Mouse (Mus musculus): ENCODE results near the gene Pdp2. TPM values are rescaled to one million over a fixed set of nuclear protein-coding genes. Genes with fewer than 3 reads are reported as not detected.

Gene Pdp2
- 12.7 and 13.3 TPM in 2 replicates for polyA plus RNA-seq (2016; fragmentation: Nextera tagmentation; extraction: Ambion mirVana)

GRCm38 (mm10) chr8:104591133-104591834, at the start of gene Pdp2:
TSS of gene Pdp2 (plus strand) at chr8:104591451.
- Histone ChIP-seq H3K36me3 (peaks cover 30% of the 10 kb centered on the region), H3K9me3 (no peaks in the 10 kb centered on the region), H3K4me3 (peak within 1 kb of the TSS; percentile 84), H3K27ac (peak within 1 kb of the TSS; percentile 93), H3K27me3 (ENCODE audit: insufficient read depth, poor library complexity, severe bottlenecking) (no peaks in the 10 kb centered on the region), H3K4me1 (replicated peaks) (peaks cover 17% of the 10 kb centered on the region)
- WGBS, result under 1% methylated on average over 44 of the region's 44 CpGs
- DNase-seq (ENCODE audit: low spot score), result peak; percentile 90

GRCm38 (mm10) chr8:104541515-104541880, 49.8 kb upstream of the Pdp2 start:
- Histone ChIP-seq H3K9me3 (no peaks in the 10 kb centered on the region), H3K27ac (no peak overlapping the region), H3K36me3 (no peaks in the 10 kb centered on the region), H3K4me1 (replicated peaks) (peaks cover 19% of the 10 kb centered on the region), H3K4me3 (peak overlapping the region; percentile 71), H3K27me3 (ENCODE audit: insufficient read depth, poor library complexity, severe bottlenecking) (peaks cover 78% of the 10 kb centered on the region)
- no peak for DNase-seq (ENCODE audit: low spot score)
- WGBS, result 15% methylated on average over 8 of the region's 8 CpGs

GRCm38 (mm10) chr8:104542160-104542559, 49.1 kb upstream of the Pdp2 start:
- Histone ChIP-seq H3K4me1 (replicated peaks) (peaks cover 19% of the 10 kb centered on the region), H3K4me3 (no peak overlapping the region), H3K27me3 (ENCODE audit: insufficient read depth, poor library complexity, severe bottlenecking) (peaks cover 75% of the 10 kb centered on the region), H3K9me3 (no peaks in the 10 kb centered on the region), H3K27ac (no peak overlapping the region), H3K36me3 (no peaks in the 10 kb centered on the region)
- 9% methylated on average over 11 of the region's 11 CpGs for WGBS
- DNase-seq (ENCODE audit: low spot score), result no peak

- 87% methylated on average over 8 of the region's 8 CpGs for WGBS
- H3K36me3 ChIP-seq, result no peaks in the 10 kb centered on the region
- no peaks in the 10 kb centered on the region for H3K9me3 ChIP-seq
- no peak overlapping the region for H3K27ac ChIP-seq
- peaks cover 19% of the 10 kb centered on the region for H3K4me1 ChIP-seq (replicated peaks)
- H3K4me3 ChIP-seq, result no peak overlapping the region
- H3K27me3 ChIP-seq (ENCODE audit: insufficient read depth, poor library complexity, severe bottlenecking), result peaks cover 61% of the 10 kb centered on the region
- no peak for DNase-seq (ENCODE audit: low spot score)
These were observed 47.7 kb upstream of the Pdp2 start for GRCm38 (mm10) chr8:104543440-104544045.

GRCm38 (mm10) chr8:104555191-104555590, 36.1 kb upstream of the Pdp2 start:
- DNase-seq (ENCODE audit: low spot score), result no peak
- Histone ChIP-seq H3K27ac (no peak overlapping the region), H3K4me3 (no peak overlapping the region), H3K36me3 (no peaks in the 10 kb centered on the region), H3K9me3 (no peaks in the 10 kb centered on the region), H3K4me1 (replicated peaks) (peaks cover 9% of the 10 kb centered on the region), H3K27me3 (ENCODE audit: insufficient read depth, poor library complexity, severe bottlenecking) (no peaks in the 10 kb centered on the region; the same call in 1 of the 2 replicates)
- 82% methylated on average over 4 of the region's 4 CpGs for WGBS

GRCm38 (mm10) chr8:104557226-104557625, 34.0 kb upstream of the Pdp2 start:
- no peak for DNase-seq (ENCODE audit: low spot score)
- no peaks in the 10 kb centered on the region for H3K9me3 ChIP-seq
- H3K4me3 ChIP-seq, result no peak overlapping the region
- WGBS, result 89% methylated on average over 7 of the region's 7 CpGs
- H3K36me3 ChIP-seq, result no peaks in the 10 kb centered on the region
- H3K27me3 ChIP-seq (ENCODE audit: insufficient read depth, poor library complexity, severe bottlenecking), result no peaks in the 10 kb centered on the region; the same call in 1 of the 2 replicates
- H3K4me1 ChIP-seq (replicated peaks), result no peaks in the 10 kb centered on the region
- no peak overlapping the region for H3K27ac ChIP-seq

GRCm38 (mm10) chr8:104560731-104561130, 30.5 kb upstream of the Pdp2 start:
- no peaks in the 10 kb centered on the region for H3K4me1 ChIP-seq (replicated peaks)
- H3K4me3 ChIP-seq, result no peak overlapping the region
- no peak for DNase-seq (ENCODE audit: low spot score)

GRCm38 (mm10) chr8:104564633-104565456, 26.4 kb upstream of the Pdp2 start:
- DNase-seq (ENCODE audit: low spot score), result peak; percentile 86
- Histone ChIP-seq H3K9me3 (no peaks in the 10 kb centered on the region), H3K4me1 (replicated peaks) (no peaks in the 10 kb centered on the region), H3K36me3 (no peaks in the 10 kb centered on the region), H3K4me3 (no peak overlapping the region), H3K27me3 (ENCODE audit: insufficient read depth, poor library complexity, severe bottlenecking) (no peaks in the 10 kb centered on the region), H3K27ac (no peak overlapping the region)
- WGBS, result 25% methylated on average over 22 of the region's 22 CpGs

More at GRCm38 (mm10) chr8:104560731-104561130, 30.5 kb upstream of the Pdp2 start:
- no peak overlapping the region for H3K27ac ChIP-seq
- H3K36me3 ChIP-seq, result no peaks in the 10 kb centered on the region
- no peaks in the 10 kb centered on the region for H3K27me3 ChIP-seq (ENCODE audit: insufficient read depth, poor library complexity, severe bottlenecking)
- no peaks in the 10 kb centered on the region for H3K9me3 ChIP-seq

- Histone ChIP-seq H3K4me3 (no peak overlapping the region), H3K36me3 (no peaks in the 10 kb centered on the region), H3K27me3 (ENCODE audit: insufficient read depth, poor library complexity, severe bottlenecking) (no peaks in the 10 kb centered on the region), H3K9me3 (no peaks in the 10 kb centered on the region), H3K4me1 (replicated peaks) (peaks cover under 1% of the 10 kb centered on the region; the same call in 1 of the 2 replicates), H3K27ac (no peak overlapping the region)
- 94% methylated on average over 5 of the region's 5 CpGs for WGBS
- DNase-seq (ENCODE audit: low spot score), result no peak
These were observed 25.8 kb upstream of the Pdp2 start for GRCm38 (mm10) chr8:104565457-104565798.

GRCm38 (mm10) chr8:104569559-104569958, 21.7 kb upstream of the Pdp2 start:
- H3K9me3 ChIP-seq, result no peaks in the 10 kb centered on the region
- DNase-seq (ENCODE audit: low spot score), result no peak
- no peak overlapping the region for H3K4me3 ChIP-seq
- 45% methylated on average over 1 of the region's 1 CpGs for WGBS
- no peaks in the 10 kb centered on the region for H3K36me3 ChIP-seq
- H3K27me3 ChIP-seq (ENCODE audit: insufficient read depth, poor library complexity, severe bottlenecking), result no peaks in the 10 kb centered on the region
- H3K4me1 ChIP-seq (replicated peaks), result peaks cover 6% of the 10 kb centered on the region
- H3K27ac ChIP-seq, result no peak overlapping the region

GRCm38 (mm10) chr8:104570436-104571343, 20.6 kb upstream of the Pdp2 start:
- Histone ChIP-seq H3K36me3 (no peaks in the 10 kb centered on the region), H3K4me3 (peak overlapping the region; percentile 55), H3K9me3 (no peaks in the 10 kb centered on the region), H3K4me1 (replicated peaks) (peaks cover 6% of the 10 kb centered on the region), H3K27me3 (ENCODE audit: insufficient read depth, poor library complexity, severe bottlenecking) (no peaks in the 10 kb centered on the region), H3K27ac (peak overlapping the region; percentile 76)
- 6% methylated on average over 26 of the region's 26 CpGs for WGBS
- peak; percentile 88 for DNase-seq (ENCODE audit: low spot score)

GRCm38 (mm10) chr8:104576820-104577219, 14.4 kb upstream of the Pdp2 start:
- Histone ChIP-seq H3K4me1 (replicated peaks) (no peaks in the 10 kb centered on the region), H3K36me3 (no peaks in the 10 kb centered on the region), H3K9me3 (no peaks in the 10 kb centered on the region), H3K4me3 (no peak overlapping the region), H3K27me3 (ENCODE audit: insufficient read depth, poor library complexity, severe bottlenecking) (no peaks in the 10 kb centered on the region), H3K27ac (no peak overlapping the region)
- 89% methylated on average over 3 of the region's 3 CpGs for WGBS
- DNase-seq (ENCODE audit: low spot score), result no peak

Data from hindbrain, embryonic 10.5 days (tissue).